Mouse (Mus musculus) inflammation-experienced regulatory T-cells (primary cell): ENCODE data around the gene Cyp26b1. TPM values are rescaled to one million over a fixed set of nuclear protein-coding genes. Genes with fewer than 3 reads are reported as not detected.

Experiments used
- polyA plus RNA-seq, 2 experiments: library from polyadenylated mRNA; unstranded; fragments of 100-300 nt; shearing (Covaris generic); gene quantifications; one replicate each; pipeline ENCODE4 v1.2.1; 2017

Cyp26b1 gene
- under 1 TPM; 0.04 to 0.12 TPM for polyA plus RNA-seq

DNA sequence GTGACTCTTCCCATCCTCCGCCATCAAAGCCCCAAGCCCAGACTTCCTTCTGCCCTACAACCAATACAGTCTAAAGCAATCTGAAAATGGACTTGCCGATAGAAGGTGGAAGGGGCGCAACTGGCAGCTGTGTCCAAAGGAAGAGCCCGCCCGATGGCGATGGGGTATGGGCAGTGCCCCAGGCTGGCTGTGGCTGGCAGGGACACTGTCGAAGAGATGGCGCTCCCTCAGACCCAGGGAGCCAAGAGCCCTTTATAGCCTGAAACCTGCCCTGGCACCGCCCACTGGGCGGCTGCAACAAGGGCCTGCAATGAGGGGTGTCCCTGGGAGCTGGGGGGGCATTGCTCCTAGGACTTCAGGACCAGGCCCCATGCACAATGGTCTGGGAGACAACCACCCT lies at the start of gene Cyp26b1:
Gene Cyp26b1 (minus strand): TSS at position 216 of the 400 bp plus-strand sequence.

